Mouse (Mus musculus) heart, embryonic 12.5 days (tissue): Measurements from ENCODE around the gene Tmem233. TPM values are rescaled to one million over a fixed set of nuclear protein-coding genes. Genes with fewer than 3 reads are reported as not detected.

Experiments
- ATAC-seq: fragments of 200-750 bp; cut with Nextera tagmentation; 2 replicates; pipeline ENCODE4 v1.8.0; 2017; ENCODE audit warnings: moderate TSS enrichment, moderate library complexity; ENCODE audit not compliant: insufficient number of reproducible peaks, low FRiP score
- H3K27ac ChIP-seq: fragments of 300-500 bp; sonication (generic); 2 replicates; pipeline ENCODE4 v1.5.1; 2016; ENCODE audit warnings: mild to moderate bottlenecking, moderate library complexity; ENCODE audit not compliant: poor library complexity, severe bottlenecking
- H3K27me3 ChIP-seq: fragments of 300-500 bp; sonication (generic); replicated peaks from 2 replicates; pipeline ENCODE4 v1.6.1; 2016; ENCODE audit warnings: mild to moderate bottlenecking, moderate library complexity
- H3K36me3 ChIP-seq: fragments of 300-500 bp; sonication (generic); 2 replicates; pipeline ENCODE4 v1.6.1; 2016; ENCODE audit warnings: mild to moderate bottlenecking, moderate library complexity
- H3K4me1 ChIP-seq: fragments of 300-500 bp; sonication (generic); replicated peaks from 2 replicates; pipeline ENCODE4 v1.6.1; 2016; ENCODE audit warnings: mild to moderate bottlenecking
- H3K4me2 ChIP-seq: fragments of 300-500 bp; sonication (generic); 2 replicates; pipeline ENCODE4 v1.6.1; 2016; ENCODE audit warnings: mild to moderate bottlenecking, moderate library complexity
- H3K4me3 ChIP-seq: fragments of 300-500 bp; sonication (generic); 2 replicates; pipeline ENCODE4 v1.5.1; 2016; ENCODE audit warnings: mild to moderate bottlenecking
- H3K9ac ChIP-seq: fragments of 300-500 bp; sonication (generic); 2 replicates; pipeline ENCODE4 v1.6.1; 2016; ENCODE audit warnings: mild to moderate bottlenecking, moderate library complexity
- H3K9me3 ChIP-seq: fragments of 300-500 bp; sonication (generic); replicated peaks from 2 replicates; pipeline ENCODE4 v1.6.1; 2016; ENCODE audit warnings: mild to moderate bottlenecking, moderate library complexity
- WGBS: fragments of 180-500 bp; shearing (Covaris S2); methylation state at CpG from one replicate; pipeline ENCODE4 v1.1.7; 2016; 5-methylcytosine and 5-hydroxymethylcytosine counted together
- polyA plus RNA-seq: library from polyadenylated mRNA; unstranded; fragments of >200 nt; fragmentation: Nextera tagmentation; extraction: Ambion mirVana; gene quantifications from 2 replicates; pipeline ENCODE4 v1.2.1, GENCODE M21; 2016

Gene Tmem233
- polyA plus RNA-seq, 1 experiment from 2014 or later = not detected

- Histone ChIP-seq H3K36me3 (peaks cover 23% of the 10 kb centered on the region), H3K27me3 (no peaks in the 10 kb centered on the region), H3K9me3 (no peaks in the 10 kb centered on the region), H3K4me2 (no peak overlapping the region), H3K4me1 (no peaks in the 10 kb centered on the region), H3K9ac (no peak overlapping the region), H3K27ac (no peak overlapping the region), H3K4me3 (no peak overlapping the region)
- WGBS = 70% methylated on average over 22 of the region's 22 CpGs
- no peak for ATAC-seq
Observed at GRCm38 (mm10) chr5:116006324-116007099, 76.5 kb downstream of the Tmem233 start.

GRCm38 (mm10) chr5:116004271-116004670 is 78.8 kb downstream of the Tmem233 start:
- Histone ChIP-seq H3K27ac (no peak overlapping the region), H3K9me3 (no peaks in the 10 kb centered on the region), H3K27me3 (no peaks in the 10 kb centered on the region), H3K4me1 (no peaks in the 10 kb centered on the region), H3K4me2 (no peak overlapping the region), H3K4me3 (no peak overlapping the region), H3K9ac (no peak overlapping the region), H3K36me3 (peaks cover 38% of the 10 kb centered on the region)
- WGBS = 88% methylated on average over 10 of the region's 10 CpGs
- ATAC-seq = no peak

- H3K4me2 ChIP-seq = no peak overlapping the region
- no peaks in the 10 kb centered on the region for H3K27me3 ChIP-seq
- no peak overlapping the region for H3K27ac ChIP-seq
- no peak for ATAC-seq
- H3K9ac ChIP-seq = no peak overlapping the region
- no peaks in the 10 kb centered on the region for H3K9me3 ChIP-seq
- no peaks in the 10 kb centered on the region for H3K4me1 ChIP-seq
- peaks cover 42% of the 10 kb centered on the region for H3K36me3 ChIP-seq
- 49% methylated on average over 13 of the region's 13 CpGs for WGBS
- no peak overlapping the region for H3K4me3 ChIP-seq
Observed at GRCm38 (mm10) chr5:116003825-116004224, 79.2 kb downstream of the Tmem233 start.

- H3K4me3 ChIP-seq = no peak overlapping the region
- no peak overlapping the region for H3K4me2 ChIP-seq
- no peak for ATAC-seq
- H3K9ac ChIP-seq = no peak overlapping the region
- 88% methylated on average over 8 of the region's 8 CpGs for WGBS
- H3K9me3 ChIP-seq = no peaks in the 10 kb centered on the region
- no peak overlapping the region for H3K27ac ChIP-seq
- no peaks in the 10 kb centered on the region for H3K4me1 ChIP-seq
- H3K36me3 ChIP-seq = peaks cover 42% of the 10 kb centered on the region
- no peaks in the 10 kb centered on the region for H3K27me3 ChIP-seq
Observed at GRCm38 (mm10) chr5:116003154-116003553, 79.9 kb downstream of the Tmem233 start.

- Histone ChIP-seq H3K9ac (no peak overlapping the region), H3K27ac (no peak overlapping the region), H3K9me3 (no peaks in the 10 kb centered on the region), H3K4me2 (no peak overlapping the region), H3K27me3 (no peaks in the 10 kb centered on the region), H3K4me3 (no peak overlapping the region), H3K36me3 (peaks cover 59% of the 10 kb centered on the region), H3K4me1 (no peaks in the 10 kb centered on the region)
- WGBS = 42% methylated on average over 13 of the region's 13 CpGs
- ATAC-seq = no peak
Observed at GRCm38 (mm10) chr5:115997376-115997775, 85.7 kb downstream of the Tmem233 start.

- Histone ChIP-seq H3K36me3 (peaks cover 72% of the 10 kb centered on the region), H3K9me3 (peaks cover 11% of the 10 kb centered on the region), H3K4me1 (no peaks in the 10 kb centered on the region), H3K27ac (no peak overlapping the region), H3K4me3 (no peak overlapping the region), H3K27me3 (no peaks in the 10 kb centered on the region), H3K4me2 (no peak overlapping the region), H3K9ac (no peak overlapping the region)
- 95% methylated on average over 15 of the region's 15 CpGs for WGBS
- ATAC-seq = no peak
Observed at GRCm38 (mm10) chr5:115994101-115994500, 88.9 kb downstream of the Tmem233 start.

- no peak overlapping the region for H3K4me2 ChIP-seq
- no peak overlapping the region for H3K4me3 ChIP-seq
- no peak overlapping the region for H3K27ac ChIP-seq
- 97% methylated on average over 11 of the region's 11 CpGs for WGBS
- ATAC-seq = no peak
- H3K9me3 ChIP-seq = peaks cover 11% of the 10 kb centered on the region
- H3K36me3 ChIP-seq = peaks cover 81% of the 10 kb centered on the region
- no peak overlapping the region for H3K9ac ChIP-seq
- no peaks in the 10 kb centered on the region for H3K4me1 ChIP-seq
- H3K27me3 ChIP-seq = no peaks in the 10 kb centered on the region
Observed at GRCm38 (mm10) chr5:115991717-115992116, 91.3 kb downstream of the Tmem233 start.

Other genes starting within 250 kb of the Tmem233 start
- gene Cit, start 238.0 kb downstream of the Tmem233 start, polyA plus RNA-seq = 28.5 and 29.3 TPM in 2 replicates
- 52.2 and 54.9 TPM in 2 replicates for gene Prkab1, start 58.7 kb downstream of the Tmem233 start, polyA plus RNA-seq
- 0.46 and 0.52 TPM in 2 replicates for gene Ccdc60, start 205.7 kb upstream of the Tmem233 start, polyA plus RNA-seq